9 mouse cellular contexts compared by ENCODE assay signal in genomic region chr16:17432576-17432975, GRCm38 (mm10). TPM values are rescaled to one million over a fixed set of nuclear protein-coding genes. Genes with fewer than 3 reads are reported as not detected.
DNase-seq lines count a peak whose midpoint lies in the region; ATAC-seq lines count a peak whose summit lies in the region.
"Had no signal": no experiment of that assay in that cellular context is flagged by ENCODE, and none has a peak within 500 bp of the region (broad histone marks: within the 10 kb centered on the region; RNA-seq: fewer than 3 reads in every experiment).

No protein-coding gene starts in this region.

- H3K4me1 ChIP-seq in kidney, embryonic 14.5 days (ENCODE audit: control insufficient read depth, insufficient read depth, low read length) = no peaks in the 10 kb centered on the region
- H3K4me1 ChIP-seq in forebrain, embryonic 12.5 days = no peaks in the 10 kb centered on the region

- H3K4me2 ChIP-seq in kidney, embryonic 14.5 days (replicated peaks; ENCODE audit: low read depth, low read length) = no peak overlapping the region
- no peak overlapping the region for H3K4me2 ChIP-seq in forebrain, embryonic 12.5 days

- H3K4me3 ChIP-seq in kidney, embryonic 14.5 days (ENCODE audit: low read length) = no peak overlapping the region
- no peak overlapping the region for H3K4me3 ChIP-seq in forebrain, embryonic 12.5 days (replicated peaks)

- WGBS in kidney, embryonic 14.5 days = 67% methylated on average over 2 of the region's 2 CpGs
- 82% methylated on average over 2 of the region's 2 CpGs for WGBS in forebrain, embryonic 12.5 days

- no peaks in the 10 kb centered on the region for H3K9me3 ChIP-seq in kidney, embryonic 14.5 days (ENCODE audit: control insufficient read depth, low read length)
- no peaks in the 10 kb centered on the region for H3K9me3 ChIP-seq in forebrain, embryonic 12.5 days

- peak; percentile 32 for DNase-seq in embryo, embryonic 10 days (ENCODE audit: low spot score)
- no peak for DNase-seq in embryo, embryonic 9.5 days (ENCODE audit: extremely low spot score)
- DNase-seq in kidney, postnatal 36 days = peak; percentile 25 to 40
- DNase-seq in MN1 (ENCODE audit: low spot score) = peak; percentile 25
- DNase-seq in lung, postnatal 36 days = peak; percentile 8
- DNase-seq in urinary bladder, adult 2 months (ENCODE audit: low spot score) = no peak

- no peak overlapping the region for H3K27ac ChIP-seq in kidney, embryonic 14.5 days (ENCODE audit: low read depth, low read length)
- no peak overlapping the region for H3K27ac ChIP-seq in forebrain, embryonic 12.5 days
- H3K27ac ChIP-seq: macrophage had no signal

- no peaks in the 10 kb centered on the region for H3K27me3 ChIP-seq in kidney, embryonic 14.5 days (ENCODE audit: control insufficient read depth, insufficient read depth, low read length)
- no peaks in the 10 kb centered on the region for H3K27me3 ChIP-seq in forebrain, embryonic 12.5 days

- H3K9ac ChIP-seq in kidney, embryonic 14.5 days (ENCODE audit: low read depth, low read length) = no peak overlapping the region
- H3K9ac ChIP-seq in forebrain, embryonic 12.5 days = no peak overlapping the region

- ATAC-seq in kidney, embryonic 14.5 days (ENCODE audit: low FRiP score, low TSS enrichment) = no peak
- ATAC-seq in forebrain, embryonic 12.5 days (ENCODE audit: low FRiP score) = no peak

- H3K36me3 ChIP-seq in kidney, embryonic 14.5 days (ENCODE audit: control insufficient read depth, insufficient read depth, low read length) = peaks cover 5% of the 10 kb centered on the region; the same call in 1 of the 2 replicates
- H3K36me3 ChIP-seq in forebrain, embryonic 12.5 days (replicated peaks) = peaks cover 9% of the 10 kb centered on the region

RNA-seq across cellular contexts. Expression of gene Crkl, which starts 19.2 kb away (rescaled TPM):
- polyA plus RNA-seq in kidney, embryonic 14.5 days (2014; fragmentation: Nextera tagmentation; extraction: Ambion mirVana) = 59.6 and 77.9 TPM in 2 replicates
- 19.2 and 19.3 TPM in 2 replicates for polyA plus RNA-seq in urinary bladder, adult 2 months (2012; rRNA removed)
- 101 and 117 TPM in 2 replicates for polyA plus RNA-seq in forebrain, embryonic 12.5 days (2016; fragmentation: Nextera tagmentation; extraction: Ambion mirVana)

RNA-seq across cellular contexts. Expression of gene Pi4ka, which starts 26.5 kb away (rescaled TPM):
- polyA plus RNA-seq in kidney, embryonic 14.5 days (2014; fragmentation: Nextera tagmentation; extraction: Ambion mirVana) = 32.6 and 41.1 TPM in 2 replicates
- 70.4 and 75.5 TPM in 2 replicates for polyA plus RNA-seq in urinary bladder, adult 2 months (2012; rRNA removed)
- 59.7 and 67.8 TPM in 2 replicates for polyA plus RNA-seq in forebrain, embryonic 12.5 days (2016; fragmentation: Nextera tagmentation; extraction: Ambion mirVana)

RNA-seq across cellular contexts. Expression of gene Snap29, which starts 26.8 kb away (rescaled TPM):
- 6.6 and 7.1 TPM in 2 replicates for polyA plus RNA-seq in kidney, embryonic 14.5 days (2014; fragmentation: Nextera tagmentation; extraction: Ambion mirVana)
- 8.4 and 14.1 TPM in 2 replicates for polyA plus RNA-seq in urinary bladder, adult 2 months (2012; rRNA removed)
- 15.5 and 16.9 TPM in 2 replicates for polyA plus RNA-seq in forebrain, embryonic 12.5 days (2016; fragmentation: Nextera tagmentation; extraction: Ambion mirVana)

RNA-seq across cellular contexts. Expression of gene Aifm3, which starts 56.8 kb away (rescaled TPM):
- 0.61 and 1.7 TPM in 2 replicates for polyA plus RNA-seq in kidney, embryonic 14.5 days (2014; fragmentation: Nextera tagmentation; extraction: Ambion mirVana)
- polyA plus RNA-seq in urinary bladder, adult 2 months (2012; rRNA removed) = 0.50 and 0.76 TPM in 2 replicates
- polyA plus RNA-seq in forebrain, embryonic 12.5 days (2016; fragmentation: Nextera tagmentation; extraction: Ambion mirVana) = 6.8 and 8.3 TPM in 2 replicates
- polyA plus RNA-seq: macrophage had no signal

Comparison
In these comparisons a context has a peak if more than half of its experiments do, and no peak if none do; other contexts are left out.
1. DNase-seq: peak in embryo, embryonic 10 days (single experiment), kidney, postnatal 36 days (2 of 2), MN1 (single experiment) and lung, postnatal 36 days (single experiment); none in embryo, embryonic 9.5 days (single experiment) and urinary bladder, adult 2 months (single experiment).